Mouse (Mus musculus) lung, postnatal 0 days (tissue): Measurements from ENCODE around the gene Gm8159.
"Not testable (repeated sequence)": the region's sequence is repeated elsewhere in the genome, so short reads cannot be mapped to it uniquely, and the experiment has no call there.

ENCODE experiments used
- CTCF ChIP-seq: IDR thresholded peaks from 2 replicates; pipeline ENCODE4 v1.5.1; 2016; ENCODE audit warnings: antibody characterized with exemption, mild to moderate bottlenecking
- EP300 ChIP-seq: IDR thresholded peaks from 2 replicates; pipeline ENCODE4 v1.6.1; 2016; ENCODE audit warnings: antibody characterized with exemption, mild to moderate bottlenecking, control low read depth

GRCm38 (mm10) chr14:4649309-4649708 is 17.2 kb downstream of the Gm8159 start:
- not testable (repeated sequence) for TF ChIP-seq EP300, CTCF
